Mouse (Mus musculus) heart, embryonic 16.5 days (tissue): ENCODE data around the gene Rbsn. TPM values are rescaled to one million over a fixed set of nuclear protein-coding genes. Genes with fewer than 3 reads are reported as not detected.
A peak's percentile ranks its signal among the peaks of the same experiment; 100 is the strongest.

Source experiments
- ATAC-seq: fragments of 200-750 bp; cut with Nextera tagmentation; replicated peaks from 2 replicates; pipeline ENCODE4 v1.8.0; 2017; ENCODE audit warnings: moderate number of reproducible peaks; ENCODE audit not compliant: insufficient read depth, low FRiP score; ENCODE audit errors: extremely low read depth
- H3K27ac ChIP-seq: fragments of 300-500 bp; sonication (generic); 2 replicates; pipeline ENCODE4 v1.5.1; 2014; ENCODE audit warnings: mild to moderate bottlenecking, low read length, control low read depth, moderate library complexity
- H3K27me3 ChIP-seq: fragments of 300-500 bp; sonication (generic); 2 replicates; pipeline ENCODE4 v1.6.1; 2014; ENCODE audit warnings: low read length, mixed read lengths; ENCODE audit not compliant: control insufficient read depth, insufficient read depth
- H3K36me3 ChIP-seq: fragments of 300-500 bp; sonication (generic); 2 replicates; pipeline ENCODE4 v1.6.1; 2014; ENCODE audit not compliant: control insufficient read depth, insufficient read depth
- H3K4me1 ChIP-seq: fragments of 300-500 bp; sonication (generic); 2 replicates; pipeline ENCODE4 v1.6.1; 2014; ENCODE audit warnings: low read length, mixed read lengths; ENCODE audit not compliant: control insufficient read depth, insufficient read depth
- H3K4me2 ChIP-seq: fragments of 300-500 bp; sonication (generic); 2 replicates; pipeline ENCODE4 v1.6.1; 2014; ENCODE audit warnings: low read depth, mild to moderate bottlenecking, control low read depth, low read length
- H3K4me3 ChIP-seq: fragments of 300-500 bp; sonication (generic); 2 replicates; pipeline ENCODE4 v1.5.1; 2014; ENCODE audit warnings: mild to moderate bottlenecking, control low read depth, low read length
- H3K9ac ChIP-seq: fragments of 300-500 bp; sonication (generic); 2 replicates; pipeline ENCODE4 v1.6.1; 2014; ENCODE audit warnings: low read length, control low read depth
- H3K9me3 ChIP-seq: fragments of 300-500 bp; sonication (generic); replicated peaks from 2 replicates; pipeline ENCODE4 v1.6.1; 2016; ENCODE audit warnings: low read length; ENCODE audit not compliant: control insufficient read depth
- whole genome bisulfite sequencing: fragments of 180-500 bp; shearing (Covaris S2); extraction: QIAGEN DNeasy Blood & Tissue Kit; methylation state at CpG from one replicate; pipeline ENCODE4 v1.1.7; 2014; 5-methylcytosine and 5-hydroxymethylcytosine counted together
- polyA plus RNA-seq: library from polyadenylated mRNA; unstranded; fragments of >200 nt; fragmentation: Nextera tagmentation; extraction: Ambion mirVana; gene quantifications from 2 replicates; pipeline ENCODE4 v1.2.1, GENCODE M21; 2015

Gene Rbsn
- polyA plus RNA-seq, 1 experiment from 2014 or later, result 12.9 TPM

DNA sequence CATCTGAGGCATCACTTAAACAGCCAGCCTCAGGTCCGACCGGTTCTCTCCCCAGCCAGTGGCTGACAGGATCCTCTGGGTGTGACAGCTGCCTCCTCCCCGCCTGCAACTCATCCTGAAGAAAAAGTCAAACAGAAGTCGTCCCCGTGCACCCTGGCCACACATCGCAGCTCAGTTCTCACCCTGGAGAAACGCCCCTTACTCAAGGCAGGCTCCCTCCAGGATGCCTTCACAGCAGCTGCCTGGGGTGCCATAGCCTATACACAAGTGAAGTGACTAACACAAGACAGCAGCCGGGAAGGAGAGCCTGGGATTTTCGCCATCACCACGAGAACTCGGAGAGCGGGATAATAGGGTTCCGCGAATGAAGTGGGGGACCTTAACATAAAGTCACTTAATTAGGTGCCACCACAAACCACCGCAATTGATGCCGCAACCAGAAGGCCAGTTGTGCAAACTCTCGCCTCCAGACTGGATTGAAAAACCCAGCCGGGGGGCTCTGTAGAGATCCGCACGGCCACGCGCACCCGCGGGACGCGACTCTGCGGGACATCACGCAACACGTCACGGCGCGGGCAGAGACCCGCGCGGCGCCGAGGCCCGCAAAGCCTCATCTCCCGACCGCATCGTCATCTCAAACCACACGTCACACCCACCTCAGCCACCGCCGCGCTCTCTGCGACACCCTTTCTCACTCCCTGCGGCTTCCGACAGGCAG lies 511 bp downstream of the Rbsn start:
- H3K9ac ChIP-seq, result peak overlapping the region; percentile 93
- peak overlapping the region; percentile 84 for H3K4me3 ChIP-seq
- under 1% methylated on average over 48 of the region's 48 CpGs for WGBS
- H3K4me1 ChIP-seq, result peaks cover 8% of the 10 kb centered on the region
- H3K27me3 ChIP-seq, result no peaks in the 10 kb centered on the region
- ATAC-seq, result peak; percentile 31; the same call in 1 of the 2 replicates
- peaks cover 7% of the 10 kb centered on the region; the same call in 1 of the 2 replicates for H3K36me3 ChIP-seq
- peak overlapping the region; percentile 78 for H3K4me2 ChIP-seq
- no peaks in the 10 kb centered on the region for H3K9me3 ChIP-seq
- H3K27ac ChIP-seq, result peak overlapping the region; percentile 59

DNA sequence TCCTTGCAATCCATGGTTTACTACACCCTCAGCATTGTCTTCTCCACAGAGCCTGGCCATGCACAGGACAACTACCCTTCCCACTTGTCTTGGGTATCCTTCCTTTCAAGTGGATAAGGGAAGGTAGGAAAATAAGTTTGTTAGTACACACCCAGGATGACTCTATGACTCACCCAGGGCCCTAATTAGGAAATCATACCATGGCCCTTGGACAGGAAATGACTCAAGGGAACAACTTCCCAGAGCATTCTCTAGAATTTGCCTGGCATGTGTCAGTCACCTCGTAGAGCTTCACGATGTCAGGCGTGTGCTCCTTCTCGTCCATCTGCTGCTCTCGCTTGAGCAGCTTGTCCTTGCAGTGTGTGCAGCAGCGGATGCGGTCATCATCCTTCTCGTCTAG lies 15.3 kb downstream of the Rbsn start:
- Histone ChIP-seq H3K27ac (no peak overlapping the region), H3K9me3 (no peaks in the 10 kb centered on the region), H3K27me3 (no peaks in the 10 kb centered on the region), H3K4me1 (no peaks in the 10 kb centered on the region), H3K36me3 (peaks cover 43% of the 10 kb centered on the region), H3K9ac (no peak overlapping the region), H3K4me3 (no peak overlapping the region), H3K4me2 (no peak overlapping the region)
- 79% methylated on average over 8 of the region's 8 CpGs for WGBS
- ATAC-seq, result no peak

DNA sequence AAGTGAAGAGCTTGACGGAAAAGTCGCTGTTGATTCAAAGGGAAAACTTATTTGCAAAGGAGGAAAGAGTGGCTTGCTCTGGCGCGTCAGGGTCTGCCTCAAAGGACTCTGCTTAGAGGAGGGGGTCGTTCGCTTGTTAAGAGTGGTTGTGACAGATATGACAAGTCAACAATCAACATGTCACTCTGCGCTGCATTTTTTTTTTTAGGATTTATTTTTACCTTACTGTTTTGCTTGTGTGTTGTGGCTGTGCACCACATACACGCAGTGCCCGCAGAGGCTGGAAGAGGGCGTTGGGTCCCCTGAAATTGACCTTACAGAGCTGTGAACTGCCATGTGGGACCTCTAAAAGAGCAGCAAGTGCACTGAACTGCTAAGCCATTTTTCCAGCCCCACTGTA lies 30.5 kb downstream of the Rbsn start:
- Histone ChIP-seq H3K4me1 (peaks cover 11% of the 10 kb centered on the region), H3K4me2 (peak overlapping the region; percentile 83), H3K9me3 (peaks cover 5% of the 10 kb centered on the region), H3K4me3 (peak overlapping the region; percentile 90), H3K36me3 (peaks cover 25% of the 10 kb centered on the region), H3K27ac (peak overlapping the region; percentile 43; the same call in 1 of the 2 replicates), H3K9ac (peak overlapping the region; percentile 90), H3K27me3 (no peaks in the 10 kb centered on the region)
- peak; percentile 59 for ATAC-seq
- WGBS, result 5% methylated on average over 10 of the region's 10 CpGs

DNA sequence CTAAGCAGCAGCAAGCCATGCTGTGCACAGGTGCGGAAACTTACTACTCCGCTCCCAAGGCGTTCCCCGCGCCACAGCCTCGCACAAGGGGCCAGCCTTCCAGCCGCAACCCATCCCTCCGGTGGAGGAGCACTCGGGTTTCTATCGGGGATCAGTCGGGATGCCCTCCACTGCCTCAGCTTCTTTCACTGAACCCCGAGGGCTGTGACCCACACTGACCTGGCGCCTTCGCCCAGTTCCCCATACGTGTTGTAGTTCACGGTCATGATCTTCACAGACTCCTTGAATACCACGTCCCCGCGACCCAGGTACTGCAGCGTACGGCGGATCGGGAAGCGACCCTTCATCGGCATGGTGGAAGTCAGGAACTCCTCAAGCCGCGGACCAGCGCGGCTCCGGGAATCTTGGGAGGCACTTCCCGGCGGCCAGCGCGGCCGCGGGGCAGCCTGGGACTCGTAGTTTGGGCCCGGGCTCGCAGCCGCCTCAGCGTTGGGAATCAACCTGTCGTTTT lies 31.0 kb downstream of the Rbsn start, which contains the start of gene Mrps25:
Gene Mrps25 (minus strand): TSS at position 413 of the 511 bp plus-strand sequence.
- peak within 1 kb of the TSS; percentile 90 for H3K9ac ChIP-seq
- H3K4me3 ChIP-seq, result peak within 1 kb of the TSS; percentile 90
- H3K27ac ChIP-seq, result peak within 1 kb of the TSS; percentile 80
- H3K4me2 ChIP-seq, result peak within 1 kb of the TSS; percentile 83
- H3K36me3 ChIP-seq, result peaks cover 28% of the 10 kb centered on the region
- peaks cover 9% of the 10 kb centered on the region for H3K9me3 ChIP-seq
- WGBS, result under 1% methylated on average over 42 of the region's 42 CpGs
- peaks cover 11% of the 10 kb centered on the region for H3K4me1 ChIP-seq
- peak; percentile 93 for ATAC-seq
- H3K27me3 ChIP-seq, result no peaks in the 10 kb centered on the region

DNA sequence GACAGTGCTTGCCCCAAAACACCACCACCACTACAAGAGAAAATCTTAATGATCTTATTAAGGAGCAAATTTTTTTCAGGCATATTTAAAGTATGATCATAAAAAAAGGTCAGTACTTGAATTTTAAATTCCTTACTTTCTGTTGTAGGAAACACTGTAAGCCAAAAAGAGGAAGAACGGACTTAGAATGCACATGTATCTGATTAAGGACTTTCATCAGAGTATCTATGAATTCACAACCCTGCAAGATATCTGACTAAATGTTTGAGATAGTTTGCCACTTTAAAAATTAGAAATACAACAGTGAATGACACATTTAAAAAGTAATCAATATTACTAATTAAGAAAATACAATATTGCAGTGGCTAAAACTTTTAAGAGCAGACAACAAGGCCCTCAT lies 38.3 kb downstream of the Rbsn start:
- Histone ChIP-seq H3K27me3 (no peaks in the 10 kb centered on the region), H3K4me3 (no peak overlapping the region), H3K4me1 (no peaks in the 10 kb centered on the region), H3K27ac (no peak overlapping the region), H3K36me3 (peaks cover 63% of the 10 kb centered on the region), H3K9ac (no peak overlapping the region), H3K4me2 (no peak overlapping the region), H3K9me3 (peaks cover 9% of the 10 kb centered on the region)
- no peak for ATAC-seq
- 94% methylated on average over 1 of the region's 1 CpGs for WGBS

DNA sequence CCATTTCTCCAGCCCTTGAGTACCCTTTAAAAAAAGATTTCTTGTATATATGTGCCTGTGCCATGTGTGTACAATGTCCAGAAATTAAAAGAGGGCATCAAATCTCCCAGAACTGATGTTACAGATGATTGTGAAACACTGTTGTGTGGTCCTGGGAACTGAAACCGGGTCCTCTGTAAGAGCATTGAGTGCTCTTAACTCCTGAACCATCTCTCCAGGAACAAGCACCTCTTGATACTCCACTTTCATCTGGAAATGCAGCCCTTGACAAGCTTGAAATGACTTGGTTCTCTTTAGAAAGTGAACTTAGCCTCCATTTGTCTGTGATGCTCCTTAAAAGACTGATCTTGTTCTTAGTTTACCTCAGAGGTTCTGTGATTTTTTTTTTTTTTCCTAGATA lies 52.0 kb downstream of the Rbsn start:
- Histone ChIP-seq H3K9ac (no peak overlapping the region), H3K27ac (no peak overlapping the region), H3K4me3 (no peak overlapping the region), H3K9me3 (no peaks in the 10 kb centered on the region), H3K4me1 (no peaks in the 10 kb centered on the region), H3K36me3 (peaks cover 73% of the 10 kb centered on the region), H3K4me2 (no peak overlapping the region), H3K27me3 (no peaks in the 10 kb centered on the region)
- no peak for ATAC-seq
- 91% methylated on average over 1 of the region's 1 CpGs for WGBS

DNA sequence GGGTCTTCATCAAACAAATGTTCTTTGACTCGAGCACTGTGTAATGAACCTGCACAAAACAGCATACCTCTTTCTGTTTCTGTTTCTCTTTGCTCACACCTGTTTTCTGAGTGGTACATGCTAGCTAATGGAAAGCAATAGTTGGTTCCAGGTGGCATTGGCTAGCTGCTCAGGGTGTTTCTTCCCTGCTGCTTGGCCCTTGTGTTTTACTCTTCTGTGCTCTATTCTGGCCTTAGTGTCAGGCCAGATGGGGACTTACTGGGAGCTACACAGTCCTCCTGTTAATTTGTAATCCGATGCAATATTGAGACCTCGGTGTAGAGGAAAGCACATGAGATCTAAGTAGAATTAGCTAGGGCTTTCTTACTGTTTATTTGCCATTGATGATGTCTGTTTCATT lies 55.9 kb downstream of the Rbsn start:
- Histone ChIP-seq H3K36me3 (peaks cover 76% of the 10 kb centered on the region), H3K4me3 (no peak overlapping the region), H3K4me2 (no peak overlapping the region), H3K27me3 (no peaks in the 10 kb centered on the region), H3K4me1 (peaks cover 2% of the 10 kb centered on the region; the same call in 1 of the 2 replicates), H3K9me3 (no peaks in the 10 kb centered on the region), H3K27ac (no peak overlapping the region), H3K9ac (no peak overlapping the region)
- 95% methylated on average over 3 of the region's 3 CpGs for WGBS
- ATAC-seq, result no peak

DNA sequence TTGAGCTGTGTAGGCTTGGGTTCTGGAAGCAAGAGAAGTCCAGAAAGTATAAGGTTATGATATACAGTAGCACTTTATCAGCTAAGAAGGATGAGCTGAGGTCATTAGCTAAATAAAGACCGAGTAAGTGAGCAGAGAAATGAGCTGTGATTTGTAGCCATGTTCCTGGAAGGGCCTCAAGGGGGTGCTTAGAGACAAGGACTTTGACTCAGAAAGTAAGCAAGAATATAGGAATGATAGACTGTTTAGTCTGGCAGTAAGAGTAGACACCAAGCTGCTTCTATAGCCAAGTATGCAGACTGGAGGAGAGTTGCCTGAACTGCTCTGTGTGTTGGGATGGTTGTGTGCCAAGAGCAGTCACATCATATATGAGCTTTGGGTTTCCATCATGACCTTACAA lies 61.0 kb downstream of the Rbsn start:
- H3K9me3 ChIP-seq, result no peaks in the 10 kb centered on the region
- H3K4me2 ChIP-seq, result no peak overlapping the region
- WGBS, result 23% methylated on average over 1 of the region's 1 CpGs
- H3K9ac ChIP-seq, result no peak overlapping the region
- H3K36me3 ChIP-seq, result peaks cover 54% of the 10 kb centered on the region
- H3K4me3 ChIP-seq, result no peak overlapping the region
- H3K27ac ChIP-seq, result no peak overlapping the region
- H3K4me1 ChIP-seq, result peaks cover 9% of the 10 kb centered on the region
- no peak for ATAC-seq
- H3K27me3 ChIP-seq, result no peaks in the 10 kb centered on the region

DNA sequence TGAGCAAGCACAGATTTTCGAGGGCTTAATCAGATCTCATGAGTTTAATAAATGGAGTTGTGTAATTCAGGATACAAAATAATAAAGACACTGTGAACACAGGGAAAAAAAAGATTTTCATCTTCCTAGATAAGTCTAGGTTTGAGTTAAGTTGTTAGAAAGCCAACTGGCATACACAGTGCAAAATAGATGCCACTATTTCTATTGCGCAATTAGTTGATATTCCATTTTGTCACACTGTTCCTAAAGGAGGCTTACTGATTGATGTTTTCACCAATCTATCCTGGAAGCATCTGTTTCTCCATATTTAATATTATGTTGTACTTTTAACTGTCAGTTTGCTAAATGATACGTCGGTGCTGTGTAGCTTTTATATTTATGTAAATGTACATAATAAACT lies 68.8 kb downstream of the Rbsn start:
- H3K27ac ChIP-seq, result no peak overlapping the region
- peaks cover 31% of the 10 kb centered on the region for H3K36me3 ChIP-seq
- H3K9me3 ChIP-seq, result no peaks in the 10 kb centered on the region
- no peaks in the 10 kb centered on the region for H3K4me1 ChIP-seq
- ATAC-seq, result no peak
- no peak overlapping the region for H3K9ac ChIP-seq
- H3K27me3 ChIP-seq, result no peaks in the 10 kb centered on the region
- 96% methylated on average over 4 of the region's 4 CpGs for WGBS
- H3K4me3 ChIP-seq, result no peak overlapping the region
- H3K4me2 ChIP-seq, result no peak overlapping the region
